ENCODE assay signal across 8 mouse cellular contexts in genomic region chr16:90738092-90738956, GRCm38 (mm10). TPM values are rescaled to one million over a fixed set of nuclear protein-coding genes. Genes with fewer than 3 reads are reported as not detected.
DNase-seq lines count a peak whose midpoint lies in the region; ATAC-seq and TF ChIP-seq lines count a peak whose summit lies in the region.

Mrap (plus strand) TSS chr16:90738207.

- H3K9ac ChIP-seq in intestine, postnatal 0 days (ENCODE audit: low read depth, low read length), result no peak within 1 kb of the TSS

- no peaks in the 10 kb centered on the region for H3K36me3 ChIP-seq in intestine, postnatal 0 days (ENCODE audit: control insufficient read depth, insufficient read depth)

- H3K27me3 ChIP-seq in intestine, postnatal 0 days (replicated peaks; ENCODE audit: control insufficient read depth, insufficient read depth, low read length), result no peaks in the 10 kb centered on the region

- TF ChIP-seq CTCF in intestine, postnatal 0 days (IDR thresholded peaks at IDR 0.05; ENCODE audit: low read depth), result peak; percentile 53

- 69% methylated on average over 26 of the region's 26 CpGs for WGBS in intestine, postnatal 0 days

- no peak within 1 kb of the TSS for H3K4me2 ChIP-seq in intestine, postnatal 0 days (replicated peaks; ENCODE audit: low read depth)

- no peaks in the 10 kb centered on the region for H3K9me3 ChIP-seq in intestine, postnatal 0 days (ENCODE audit: control insufficient read depth)

- no peak for ATAC-seq in intestine, postnatal 0 days
- no peak for ATAC-seq in megakaryocyte progenitor cell, adult 5-6 weeks (replicated peaks; ENCODE audit: poor library complexity)

- peak; percentile 11 for DNase-seq in kidney, adult 9 months
- DNase-seq in kidney, adult 11 months, result no peak
- DNase-seq in c-Kit-positive CD71-positive TER-119-positive erythroid progenitor cells, embryonic 14.5 days (ENCODE audit: low spot score), result peak; percentile 57
- peak; percentile 37 for DNase-seq in ovary, postnatal 14 days (ENCODE audit: low spot score)
- no peak for DNase-seq in left cerebral cortex, adult 9 months (ENCODE audit: low spot score in 2 of 2)
- DNase-seq in layer of hippocampus, postnatal 36 days, result no peak

- H3K4me1 ChIP-seq in intestine, postnatal 0 days (replicated peaks; ENCODE audit: control insufficient read depth, insufficient read depth, low read length), result no peaks in the 10 kb centered on the region

- no peak within 1 kb of the TSS for H3K4me3 ChIP-seq in intestine, postnatal 0 days (ENCODE audit: low read depth, low read length)

- H3K27ac ChIP-seq in intestine, postnatal 0 days (ENCODE audit: low read depth, low read length), result no peak within 1 kb of the TSS

RNA-seq across cellular contexts. Expression of gene Mrap, which starts in this region (rescaled TPM):
- 0.14 TPM in 1 of 2 replicates, not detected in the other for polyA plus RNA-seq in intestine, postnatal 0 days (2015; fragmentation: Nextera tagmentation; extraction: Ambion mirVana)
- total RNA-seq in megakaryocyte progenitor cell, adult 5-6 weeks (2015), result 0.22 TPM in 1 of 2 replicates, not detected in the other
- not detected in 2 replicates for total RNA-seq in megakaryocyte progenitor cell, adult 5-6 weeks (2017)
- under 1 TPM in 1 of 2 experiments, not detected in 1; 0.38 TPM for total RNA-seq in layer of hippocampus, postnatal 36 days (2021)

Comparison
In these comparisons a context has a peak if more than half of its experiments do, and no peak if none do; other contexts are left out.
1. DNase-seq: peak in kidney, adult 9 months (single experiment), c-Kit-positive CD71-positive TER-119-positive erythroid progenitor cells, embryonic 14.5 days (single experiment) and ovary, postnatal 14 days (single experiment); none in kidney, adult 11 months (single experiment), left cerebral cortex, adult 9 months (0 of 2) and layer of hippocampus, postnatal 36 days (0 of 2).